Mouse (Mus musculus): ENCODE measurements at regions not wholly inside any gene's neighbourhood (a gene's known extent, or its start where the extent isn't known, plus 50 kb on each side); places are given as distances from the start of the nearest gene placed in this dataset.

- no peak for DNase-seq (ENCODE audit: extremely low read depth, insufficient read length, low spot score)
Observed at GRCm38 (mm10) chr2:137168626-137169025, 52.2 kb upstream of the Jag1 start.
